ENCODE assay signal across 25 mouse cellular contexts in the genomic region with DNA sequence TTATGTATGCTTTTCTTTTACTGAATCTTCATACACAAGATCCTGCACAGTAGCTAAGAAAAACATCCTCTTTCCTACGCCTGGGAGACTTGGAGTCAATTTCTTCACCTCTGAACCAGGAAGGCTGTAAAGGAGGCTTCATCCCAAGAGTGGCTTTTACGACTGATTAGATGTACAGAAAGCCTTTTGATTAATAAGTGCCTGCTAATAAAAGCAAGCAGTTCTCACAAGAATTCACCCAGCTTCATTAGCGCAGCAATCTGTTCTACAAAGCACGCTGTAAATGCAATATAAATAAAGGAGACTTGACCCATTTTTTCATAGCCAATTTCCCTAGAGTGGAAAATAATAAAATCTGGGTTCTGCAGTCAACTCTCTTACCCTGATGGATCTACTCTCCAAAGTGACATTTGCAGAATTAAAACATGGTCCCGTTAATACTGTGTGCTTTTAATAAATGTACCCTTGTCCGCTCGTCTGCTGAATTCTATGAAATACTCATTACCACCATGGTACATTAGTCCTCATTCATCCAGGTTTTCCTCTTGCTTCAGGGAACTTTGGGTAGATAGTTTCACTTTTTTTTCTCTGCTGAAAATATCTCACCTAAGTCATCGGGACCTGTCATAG.
DNase-seq lines count a peak whose midpoint lies in the region; ATAC-seq lines count a peak whose summit lies in the region.
"Had no signal": no experiment of that assay in that cellular context is flagged by ENCODE, and none has a peak within 500 bp of the region (broad histone marks: within the 10 kb centered on the region; RNA-seq: fewer than 3 reads in every experiment).

No protein-coding gene starts in this region.

- 64% methylated on average over 8 of the region's 8 CpGs for WGBS in hindbrain, embryonic 14.5 days
- WGBS in hindbrain, embryonic 10.5 days, result 86% methylated on average over 8 of the region's 8 CpGs

- no peak overlapping the region for H3K4me3 ChIP-seq in hindbrain, embryonic 14.5 days (replicated peaks; ENCODE audit: low read length)
- H3K4me3 ChIP-seq in hindbrain, embryonic 10.5 days, result no peak overlapping the region
- H3K4me3 ChIP-seq: limb, embryonic 15.5 days; megakaryocyte, embryonic 14.5 days had no signal

- ATAC-seq in hindbrain, embryonic 14.5 days (ENCODE audit: low FRiP score), result no peak
- ATAC-seq: Patski had no signal

- peak; percentile 4 for DNase-seq in cerebellum, adult 9-10 months
- DNase-seq in cerebellum, postnatal 14 days, result no peak
- peak; percentile 32 for DNase-seq in hindbrain, embryonic 14.5 days (ENCODE audit: low spot score)
- no peak for DNase-seq in hindbrain, embryonic 10.5 days (ENCODE audit: low spot score)
- DNase-seq in testis, postnatal 10 days (ENCODE audit: low spot score), result peak; percentile 1
- DNase-seq in testis, postnatal 14 days (ENCODE audit: low spot score), result no peak
- no peak for DNase-seq in urinary bladder, adult 18-20 months (ENCODE audit: low spot score in 2 of 2)
- no peak for DNase-seq in heart, adult 9 months (ENCODE audit: low spot score in 2 of 2)
- DNase-seq: adrenal gland, postnatal 10 days; cerebellum, adult 11 months; cerebellum, postnatal 25 days; embryo, embryonic 11 days; gastrocnemius, postnatal 36 days; heart, postnatal 10 days; kidney, adult 8-10 months; kidney, postnatal 36 days; lung, adult 18-20 months; lung, postnatal 14 days; right cerebral cortex, postnatal 4 days; thymus, postnatal 36 days had no signal

- no peaks in the 10 kb centered on the region for H3K36me3 ChIP-seq in hindbrain, embryonic 14.5 days (replicated peaks; ENCODE audit: control insufficient read depth, insufficient read depth)
- no peaks in the 10 kb centered on the region for H3K36me3 ChIP-seq in hindbrain, embryonic 10.5 days
- H3K36me3 ChIP-seq: limb, embryonic 15.5 days had no signal

- H3K27me3 ChIP-seq in hindbrain, embryonic 14.5 days (ENCODE audit: control insufficient read depth, insufficient read depth, low read length), result no peaks in the 10 kb centered on the region
- no peaks in the 10 kb centered on the region for H3K27me3 ChIP-seq in hindbrain, embryonic 10.5 days (ENCODE audit: insufficient read depth, poor library complexity, severe bottlenecking)
- H3K27me3 ChIP-seq: limb, embryonic 15.5 days had no signal

- no peak overlapping the region for H3K4me2 ChIP-seq in hindbrain, embryonic 14.5 days (replicated peaks)
- H3K4me2 ChIP-seq: heart, embryonic 11.5 days; limb, embryonic 15.5 days had no signal

- H3K4me1 ChIP-seq in hindbrain, embryonic 14.5 days (replicated peaks; ENCODE audit: control insufficient read depth, insufficient read depth, low read length), result no peaks in the 10 kb centered on the region
- H3K4me1 ChIP-seq in hindbrain, embryonic 10.5 days (replicated peaks), result no peaks in the 10 kb centered on the region
- H3K4me1 ChIP-seq: limb, embryonic 15.5 days; megakaryocyte, embryonic 14.5 days had no signal

- no peak overlapping the region for H3K9ac ChIP-seq in hindbrain, embryonic 14.5 days
- H3K9ac ChIP-seq: limb, embryonic 15.5 days had no signal

- H3K9me3 ChIP-seq in hindbrain, embryonic 14.5 days (ENCODE audit: control insufficient read depth, low read length), result 0 out of 2 replicates have a peak, but pooled peaks cover 6% of the 10 kb centered on the region
- H3K9me3 ChIP-seq in hindbrain, embryonic 10.5 days, result no peaks in the 10 kb centered on the region; the same call in 1 of the 2 replicates
- H3K9me3 ChIP-seq: limb, embryonic 15.5 days had no signal

- H3K27ac ChIP-seq in hindbrain, embryonic 14.5 days, result no peak overlapping the region
- no peak overlapping the region for H3K27ac ChIP-seq in hindbrain, embryonic 10.5 days
- H3K27ac ChIP-seq: limb, embryonic 15.5 days; stomach, postnatal 0 days had no signal

Comparison
In these comparisons a context has a peak if more than half of its experiments do, and no peak if none do; other contexts are left out.
1. DNase-seq: peak in cerebellum, adult 9-10 months (single experiment), hindbrain, embryonic 14.5 days (single experiment) and testis, postnatal 10 days (single experiment); none in cerebellum, postnatal 14 days (0 of 2), hindbrain, embryonic 10.5 days (single experiment), testis, postnatal 14 days (single experiment), urinary bladder, adult 18-20 months (0 of 2) and heart, adult 9 months (0 of 2).